Mouse (Mus musculus) adrenal gland, postnatal 4 days (tissue): Measurements from ENCODE around the gene Methig1. TPM values are rescaled to one million over a fixed set of nuclear protein-coding genes. Genes with fewer than 3 reads are reported as not detected.
"Not testable (repeated sequence)": the region's sequence is repeated elsewhere in the genome, so short reads cannot be mapped to it uniquely, and the experiment has no call there.

ENCODE experiments used
- DNase-seq, 2 experiments: peaks; one replicate each; pipeline ENCODE4 v3.0.0; 2021 to 2022; ENCODE audit warnings: low spot score in 2 of 2, mixed read lengths in 2 of 2
- total RNA-seq, 2 experiments: library from RNA; stranded (reverse); gene quantifications; 2 replicates each; pipeline ENCODE4 v1.2.3; 2021

The Methig1 gene
- total RNA-seq, 2 experiments from 2014 or later, result 0.90 to 1.2 TPM

DNA sequence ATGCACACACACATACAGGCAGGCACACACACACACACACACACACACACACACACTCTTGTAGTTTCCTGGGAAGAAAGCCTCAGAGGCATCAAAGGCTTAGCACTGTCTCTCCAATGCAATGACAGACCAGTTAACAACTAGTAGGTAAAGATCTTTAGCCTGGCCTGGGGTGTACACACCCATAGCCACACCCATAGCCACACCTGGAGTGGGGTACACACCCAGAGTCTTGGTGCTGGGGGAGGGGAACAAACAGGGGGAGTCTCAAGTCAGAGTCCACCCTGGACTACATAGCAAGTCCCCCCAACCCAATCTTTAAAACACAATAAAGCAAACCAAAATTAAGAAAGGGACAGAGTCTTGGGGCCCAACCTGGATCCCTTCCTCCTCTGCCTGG, 15.6 kb upstream of the Methig1 start:
- not testable (repeated sequence) for DNase-seq

- DNase-seq, result not testable (repeated sequence)
Measured at GRCm38 (mm10) chr15:100337847-100338246, 15.1 kb upstream of the Methig1 start.

GRCm38 (mm10) chr15:100341314-100341980, 11.5 kb upstream of the Methig1 start:
- not testable (repeated sequence) for DNase-seq

DNA sequence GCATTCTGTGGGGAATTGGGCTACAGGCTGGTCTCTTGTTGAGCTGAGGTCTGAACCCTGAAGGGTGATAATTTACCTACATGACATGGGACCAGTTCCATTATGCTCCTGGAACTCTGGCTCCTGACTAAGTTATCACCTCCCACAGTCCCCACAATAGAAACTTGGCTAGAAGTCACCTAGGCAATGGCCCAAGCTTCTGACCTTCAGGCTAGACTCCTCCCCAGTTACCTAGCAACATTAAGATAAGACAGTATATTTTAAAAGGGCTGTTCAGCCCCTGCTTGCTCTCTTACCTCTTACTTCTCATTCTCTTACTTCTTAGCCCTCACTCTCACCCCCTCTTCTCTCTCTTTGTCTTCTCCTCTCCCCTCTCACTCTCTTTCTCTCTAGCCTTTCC, 7.5 kb upstream of the Methig1 start:
- DNase-seq, result no peak

DNA sequence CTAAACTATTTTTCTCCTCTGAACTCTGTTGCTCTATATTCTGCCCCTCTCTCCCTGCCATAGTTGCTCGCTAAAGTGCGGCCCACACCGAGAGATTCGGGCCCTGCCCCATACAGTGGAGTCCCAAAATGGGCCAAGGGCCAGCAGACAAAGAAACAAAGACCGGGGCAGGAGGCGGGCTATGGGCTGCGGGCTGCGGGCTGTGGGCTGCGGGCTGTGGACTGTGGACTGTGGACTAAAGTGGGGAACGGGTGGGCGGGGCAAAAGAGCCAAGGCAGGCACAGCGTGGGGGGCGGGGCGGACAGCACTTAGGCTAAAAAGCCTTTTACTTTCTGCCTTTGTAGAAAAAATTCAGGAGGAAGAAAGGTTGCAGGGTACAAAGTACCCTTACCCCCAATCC, 6.2 kb upstream of the Methig1 start:
- no peak for DNase-seq

DNA sequence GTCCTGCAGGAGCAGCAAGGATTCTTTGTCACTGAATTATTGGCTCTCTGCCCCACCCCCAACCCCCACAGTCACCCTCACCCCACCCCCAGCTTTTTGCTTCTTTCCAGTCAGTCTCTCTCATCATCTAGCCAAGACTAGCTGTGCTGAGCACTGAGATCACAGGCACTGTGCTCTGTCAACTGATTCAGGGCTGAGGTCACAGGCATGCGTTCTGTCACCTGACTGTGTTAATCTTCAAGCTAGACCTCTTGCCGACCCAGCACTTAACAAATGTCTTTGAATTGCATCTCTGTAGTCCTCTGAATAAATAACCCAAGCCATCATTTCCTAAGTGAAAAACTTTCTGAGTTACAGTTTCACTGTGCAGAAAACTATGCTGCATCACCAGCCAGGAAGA, 3.5 kb upstream of the Methig1 start:
- DNase-seq, result no peak

- DNase-seq, result no peak
Measured at GRCm38 (mm10) chr15:100351501-100352060, 1.4 kb upstream of the Methig1 start.

DNA sequence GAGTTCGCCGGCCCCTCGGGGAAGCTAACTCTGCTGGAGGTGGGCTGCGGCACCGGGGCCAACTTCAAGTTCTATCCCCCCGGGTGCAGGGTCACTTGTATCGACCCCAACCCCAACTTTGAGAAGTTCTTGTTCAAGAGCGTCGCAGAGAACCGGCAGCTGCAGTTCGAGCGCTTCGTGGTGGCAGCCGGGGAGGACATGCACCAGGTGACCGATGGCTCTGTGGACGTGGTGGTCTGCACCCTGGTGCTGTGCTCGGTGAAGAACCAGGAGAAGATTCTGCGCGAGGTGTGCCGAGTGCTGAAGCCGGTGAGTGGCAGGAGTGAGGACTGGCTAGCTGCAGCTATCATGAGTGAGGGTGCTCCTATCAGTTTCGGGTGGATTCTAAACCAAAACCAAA, 450 bp downstream of the Methig1 start:
- not testable (repeated sequence) for DNase-seq

DNA sequence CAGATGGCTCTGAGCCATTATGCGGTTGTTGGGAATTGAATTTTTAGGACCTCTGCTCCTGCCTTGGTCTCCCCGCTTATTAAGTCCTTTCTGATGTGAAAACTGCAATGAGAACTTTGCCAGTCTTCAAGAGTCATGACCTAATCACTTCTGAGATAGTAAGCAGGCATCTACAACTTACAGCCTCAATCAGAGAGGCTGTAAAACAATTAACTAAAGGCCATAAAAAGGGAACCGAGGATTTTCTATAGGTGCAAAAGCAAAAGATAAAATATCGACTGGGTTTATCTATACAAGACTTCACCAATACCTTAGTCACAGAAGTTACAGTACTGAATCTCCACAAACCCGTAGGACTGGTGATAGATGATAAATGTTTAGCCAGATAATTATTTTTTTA, 2.9 kb downstream of the Methig1 start:
- no peak for DNase-seq

DNA sequence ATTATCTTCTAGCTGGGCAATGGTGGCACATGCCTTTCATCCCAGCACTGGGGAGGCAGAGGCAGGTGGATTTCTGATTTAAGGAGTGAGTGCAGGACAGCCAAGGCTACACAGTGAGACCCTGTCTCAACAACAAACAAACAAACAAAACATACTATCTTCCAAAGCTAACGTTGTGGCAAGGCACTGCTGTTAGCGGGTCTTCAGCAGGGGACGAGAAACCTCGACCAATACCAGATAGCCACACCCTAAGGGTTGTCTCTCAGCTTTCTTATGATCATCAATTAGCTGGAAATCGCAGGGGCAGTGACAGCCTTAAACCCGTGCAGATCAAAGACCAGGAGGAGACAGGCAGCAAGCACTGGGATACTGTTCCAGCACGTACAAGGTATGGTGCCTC, 11.3 kb downstream of the Methig1 start, which contains the start of gene Higd1c:
Gene Higd1c, plus strand, starts transcription at position 301 of the 400 bp plus-strand sequence.
- no peak for DNase-seq

- DNase-seq, result not testable (repeated sequence)
Measured at GRCm38 (mm10) chr15:100365967-100366366, 13.0 kb downstream of the Methig1 start.

GRCm38 (mm10) chr15:100367119-100367518, 14.2 kb downstream of the Methig1 start:
- DNase-seq, result no peak

GRCm38 (mm10) chr15:100375066-100375465, 22.1 kb downstream of the Methig1 start:
- DNase-seq, result peak in 1 of 2 experiments; percentile 44

GRCm38 (mm10) chr15:100377847-100378505, 25.0 kb downstream of the Methig1 start:
- not testable (repeated sequence) for DNase-seq

DNA sequence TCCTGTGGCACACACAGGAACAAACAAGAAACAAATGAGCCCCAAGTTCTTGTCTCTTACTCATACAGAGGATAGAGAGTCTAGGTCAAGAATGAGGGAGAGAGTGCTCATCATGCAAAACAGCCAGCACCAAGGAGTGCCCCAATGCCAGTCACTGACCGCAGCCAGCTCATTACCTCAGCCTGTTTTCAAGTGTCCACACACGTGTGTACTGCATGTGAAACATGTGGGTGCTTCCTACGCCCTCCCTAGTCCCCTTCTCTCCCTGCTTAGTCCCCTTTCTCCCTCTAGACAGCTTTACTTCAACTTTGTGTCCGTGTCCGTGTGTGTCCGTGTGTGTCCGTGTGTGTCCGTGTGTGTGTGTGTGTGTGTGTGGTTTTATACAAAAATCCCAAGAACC, 26.7 kb downstream of the Methig1 start:
- no peak for DNase-seq

GRCm38 (mm10) chr15:100380104-100380503, 27.2 kb downstream of the Methig1 start:
- no peak for DNase-seq

DNA sequence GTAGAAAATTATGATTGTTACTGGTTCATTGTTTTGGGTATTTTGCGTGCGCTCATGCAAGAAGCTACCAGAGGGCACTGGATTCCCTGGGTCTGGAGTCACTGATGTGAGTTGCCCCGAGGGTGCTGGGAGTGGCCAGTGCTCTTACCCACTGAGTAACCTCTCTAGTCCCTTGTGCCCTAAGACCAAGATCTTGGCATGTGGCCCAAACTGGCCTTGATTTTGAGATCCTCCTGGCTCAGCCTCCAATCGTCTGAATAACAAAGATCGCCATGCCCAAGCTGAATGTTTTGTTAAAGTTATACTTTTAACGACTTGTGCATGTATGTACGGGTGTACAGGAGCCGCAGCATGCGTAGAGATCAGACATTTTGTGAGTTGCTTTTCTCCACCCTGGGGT, 32.8 kb downstream of the Methig1 start:
- no peak for DNase-seq

GRCm38 (mm10) chr15:100387544-100388223, 34.7 kb downstream of the Methig1 start:
- no peak for DNase-seq

- no peak for DNase-seq
Measured at GRCm38 (mm10) chr15:100388224-100388835, 35.4 kb downstream of the Methig1 start.

GRCm38 (mm10) chr15:100388886-100389285, 35.9 kb downstream of the Methig1 start:
- no peak for DNase-seq

DNA sequence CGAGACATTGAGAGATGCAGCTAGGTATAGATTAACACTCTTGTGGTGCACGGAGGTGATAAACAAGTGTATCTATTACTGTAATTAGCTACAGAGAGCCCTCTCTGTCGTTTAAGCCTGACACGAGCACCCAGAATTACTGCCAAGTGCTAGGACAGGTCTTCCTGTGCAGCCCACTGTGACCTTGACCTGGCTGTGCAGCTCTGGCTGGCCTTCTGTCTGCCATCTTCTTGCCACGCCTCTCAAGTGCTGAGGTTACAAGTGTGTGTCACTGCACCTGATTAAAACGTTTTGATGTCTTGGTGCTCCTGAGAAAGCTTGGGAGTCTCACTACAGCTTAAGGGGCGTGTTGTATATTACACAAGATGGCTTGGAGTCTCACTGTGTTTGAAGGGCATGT, 38.1 kb downstream of the Methig1 start:
- no peak for DNase-seq
